Mouse (Mus musculus) heart, adult 11 months (tissue): ENCODE measurements around the gene Hspbap1.
A peak's percentile ranks its signal among the peaks of the same experiment; 100 is the strongest.

Experiments
- DNase-seq: peaks from one replicate; pipeline ENCODE4 v3.0.0; 2022

The Hspbap1 gene

GRCm38 (mm10) chr16:35769878-35770657 is at the start of gene Hspbap1:
Gene Hspbap1, plus strand, starts transcription at chr16:35770375.
- peak; percentile 99 for DNase-seq

GRCm38 (mm10) chr16:35724561-35724960 is 45.6 kb upstream of the Hspbap1 start:
- no peak for DNase-seq

- DNase-seq = no peak
Measured at GRCm38 (mm10) chr16:35726601-35727000, 43.6 kb upstream of the Hspbap1 start.

GRCm38 (mm10) chr16:35729151-35729738 is 40.9 kb upstream of the Hspbap1 start:
- peak; percentile 90 for DNase-seq

DNA sequence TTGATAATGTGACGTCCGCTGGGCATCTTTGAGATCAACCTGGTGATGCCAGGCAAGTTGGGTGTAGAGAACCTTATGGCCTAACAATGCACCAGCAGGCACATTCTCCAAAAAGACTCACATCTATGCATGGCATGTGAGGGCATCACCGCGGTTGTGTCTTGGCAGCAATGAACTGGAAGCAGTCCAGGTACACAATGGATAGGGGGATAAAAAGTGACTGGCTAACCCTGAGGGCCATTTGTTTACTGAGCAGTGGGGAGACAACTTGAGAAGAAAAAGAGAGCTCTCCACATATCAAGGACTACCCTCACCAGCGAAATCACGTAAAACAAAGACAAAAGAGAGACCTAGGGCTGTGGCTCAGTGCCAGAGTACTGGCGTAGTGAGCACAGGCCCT is 38.1 kb upstream of the Hspbap1 start:
- peak; percentile 91 for DNase-seq

DNA sequence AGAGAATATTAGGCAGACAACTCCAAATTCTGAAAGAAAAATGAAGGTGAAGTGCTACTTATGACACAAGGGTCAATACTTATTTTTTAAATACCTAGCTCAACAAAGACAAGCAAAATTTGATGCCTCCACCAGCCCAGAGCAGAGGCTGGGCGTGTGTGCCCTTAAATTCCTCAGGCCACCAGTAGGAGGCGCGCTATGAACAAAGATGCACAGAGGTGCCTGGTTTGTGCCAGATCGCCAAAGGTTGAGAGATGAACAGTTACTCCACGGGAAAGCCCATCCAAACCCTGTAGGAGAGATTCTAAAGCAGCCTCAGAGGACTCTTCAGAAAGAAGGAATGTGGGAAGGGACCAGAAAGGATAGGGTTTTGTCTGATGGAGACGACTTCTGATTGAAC is 36.1 kb upstream of the Hspbap1 start:
- DNase-seq = peak; percentile 93

DNA sequence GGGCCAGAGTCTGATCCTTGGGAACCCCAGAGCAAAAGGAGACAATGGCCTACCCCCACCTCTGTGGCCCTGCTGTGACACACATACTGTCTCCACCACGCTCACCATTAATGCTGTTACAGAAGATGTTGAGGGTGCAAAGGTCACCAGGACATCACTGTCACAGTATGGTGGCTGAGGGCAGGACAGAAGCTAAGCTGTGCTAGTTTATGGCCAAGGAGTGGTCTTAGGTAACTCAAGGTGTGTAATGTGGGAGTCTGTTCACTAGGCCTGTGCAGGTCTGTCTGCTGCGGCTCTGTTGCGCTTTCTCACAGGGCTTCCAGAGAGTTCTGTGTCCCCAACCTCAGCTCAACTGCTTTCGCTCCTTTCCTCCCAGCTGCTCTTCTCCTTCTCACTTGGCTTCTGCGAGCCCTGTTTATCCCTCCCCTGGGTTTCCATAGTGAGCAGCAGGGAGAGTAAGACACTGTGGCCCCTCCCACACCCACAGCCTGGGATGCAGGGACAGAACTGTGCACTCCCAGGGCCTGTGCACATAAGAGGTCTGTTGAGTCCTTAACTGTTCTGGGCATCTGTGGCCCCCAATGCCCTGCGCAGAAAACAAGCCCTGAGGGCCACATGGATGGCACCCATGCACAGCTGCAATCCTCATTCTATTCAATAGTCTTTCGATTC is 31.9 kb upstream of the Hspbap1 start:
- DNase-seq = peak; percentile 94

GRCm38 (mm10) chr16:35739548-35739947 is 30.6 kb upstream of the Hspbap1 start:
- DNase-seq = peak; percentile 88

DNA sequence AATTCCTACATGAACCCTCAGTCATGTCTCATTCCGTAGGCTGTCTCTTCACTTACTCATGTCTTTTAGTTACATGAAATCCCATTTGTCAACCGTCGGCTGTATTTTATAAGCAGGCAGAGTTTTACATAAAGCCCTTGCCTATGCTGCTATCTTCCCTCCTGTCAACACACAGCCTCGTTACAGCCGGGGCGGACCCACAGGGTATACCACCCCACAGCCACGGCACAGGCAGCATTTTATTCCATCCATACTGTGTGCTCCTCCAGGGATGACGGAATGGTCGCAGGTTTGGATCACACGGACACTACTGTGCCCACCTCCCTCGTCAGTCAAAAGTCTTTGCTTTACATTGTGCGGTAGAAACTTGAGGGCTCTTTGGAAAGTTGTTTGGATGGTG is 29.8 kb upstream of the Hspbap1 start:
- DNase-seq = no peak

DNA sequence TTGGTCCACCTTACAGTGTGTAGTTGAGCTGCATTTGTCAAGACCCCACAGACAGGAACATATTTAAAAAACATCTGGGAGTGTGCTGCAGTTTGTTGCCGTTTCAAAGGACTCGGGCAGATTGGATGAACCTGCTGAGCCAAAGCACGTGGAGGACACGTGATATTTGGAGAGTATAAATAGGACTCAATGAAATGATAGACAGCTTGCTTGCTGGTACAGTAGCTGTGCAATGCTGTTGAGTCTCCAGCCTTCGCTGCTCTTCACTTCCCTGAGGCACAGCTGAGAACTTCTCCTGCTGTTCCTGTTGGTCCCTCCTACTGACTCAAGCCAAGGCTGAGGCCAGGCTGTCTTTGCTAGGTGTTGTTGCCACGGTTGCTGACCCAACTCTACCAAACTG is 29.2 kb upstream of the Hspbap1 start:
- no peak for DNase-seq

- no peak for DNase-seq
Measured at GRCm38 (mm10) chr16:35741621-35742020, 28.6 kb upstream of the Hspbap1 start.

DNA sequence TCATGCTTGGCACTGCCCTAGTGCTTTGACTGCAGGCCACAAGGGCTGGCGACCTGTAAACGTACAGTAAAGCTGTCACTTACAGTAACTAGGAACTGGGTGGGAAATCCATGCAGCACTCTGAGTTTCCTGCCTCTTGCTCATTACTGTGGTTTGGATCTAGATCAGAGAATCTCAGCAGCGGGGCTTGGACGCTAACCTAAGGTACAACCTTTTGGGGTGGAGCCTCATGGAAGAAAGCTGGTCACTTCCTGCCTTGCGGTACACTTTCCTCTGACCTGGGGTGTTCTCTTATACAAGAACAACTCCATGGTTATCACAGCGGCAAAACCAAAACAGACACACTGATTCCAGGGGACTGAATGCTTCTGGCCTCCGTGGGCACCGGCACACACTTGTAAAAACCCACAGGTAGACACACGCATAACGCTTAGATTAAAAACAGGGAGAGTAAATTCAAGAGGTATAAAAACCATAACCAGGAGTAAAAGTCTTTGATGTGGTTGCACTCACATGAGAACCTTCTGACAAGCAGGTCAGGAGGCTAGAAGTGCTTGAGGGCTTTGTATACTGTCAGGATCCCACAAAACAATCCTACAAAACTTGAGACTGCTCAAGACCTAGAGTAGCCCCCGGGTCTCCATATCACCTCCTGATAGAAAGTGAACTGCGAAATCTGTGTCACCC is 27.8 kb upstream of the Hspbap1 start:
- DNase-seq = no peak

- DNase-seq = peak; percentile 85
Measured at GRCm38 (mm10) chr16:35747417-35748236, 22.5 kb upstream of the Hspbap1 start.

GRCm38 (mm10) chr16:35748237-35748603 is 22.0 kb upstream of the Hspbap1 start:
- DNase-seq = no peak

DNA sequence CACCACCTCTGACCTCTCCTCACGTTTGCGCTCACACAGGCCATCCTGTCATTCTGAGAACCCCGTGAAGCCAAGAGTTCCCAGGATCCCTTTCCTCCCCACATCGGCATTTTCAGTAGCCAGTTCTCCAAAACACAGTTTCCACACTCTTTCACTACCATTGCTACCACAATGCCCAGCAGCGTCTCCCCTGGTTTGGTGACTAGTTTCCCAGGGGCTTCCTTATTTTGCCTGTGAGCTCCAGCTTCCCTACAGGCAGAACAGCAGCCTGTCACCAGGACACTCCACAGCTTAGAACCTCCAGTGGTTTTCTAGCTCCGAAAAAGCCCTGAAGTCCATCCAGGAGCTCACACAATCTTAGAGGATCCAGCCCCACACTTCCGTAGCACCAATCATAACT is 20.8 kb upstream of the Hspbap1 start:
- peak; percentile 83 for DNase-seq

DNA sequence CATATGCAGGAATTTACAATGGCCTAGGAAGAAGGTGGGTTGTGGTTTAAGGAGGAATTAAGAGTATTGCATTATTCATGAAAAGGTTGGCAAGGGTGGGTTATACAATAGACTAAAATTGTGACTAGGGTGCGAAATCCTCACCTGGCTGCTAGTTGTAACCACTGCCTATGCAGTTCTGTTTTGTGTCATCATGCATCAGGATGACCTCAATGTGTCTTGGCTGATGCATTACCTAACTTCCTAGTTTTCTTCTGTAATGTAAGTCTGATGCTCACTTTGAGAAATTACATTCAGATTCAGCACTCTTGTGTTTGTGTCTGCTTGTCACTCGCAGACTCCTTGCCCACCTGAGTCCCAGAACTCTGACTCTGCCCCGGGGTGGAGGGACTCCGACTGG is 18.3 kb upstream of the Hspbap1 start:
- no peak for DNase-seq

- no peak for DNase-seq
Measured at GRCm38 (mm10) chr16:35753926-35754325, 16.2 kb upstream of the Hspbap1 start.

DNA sequence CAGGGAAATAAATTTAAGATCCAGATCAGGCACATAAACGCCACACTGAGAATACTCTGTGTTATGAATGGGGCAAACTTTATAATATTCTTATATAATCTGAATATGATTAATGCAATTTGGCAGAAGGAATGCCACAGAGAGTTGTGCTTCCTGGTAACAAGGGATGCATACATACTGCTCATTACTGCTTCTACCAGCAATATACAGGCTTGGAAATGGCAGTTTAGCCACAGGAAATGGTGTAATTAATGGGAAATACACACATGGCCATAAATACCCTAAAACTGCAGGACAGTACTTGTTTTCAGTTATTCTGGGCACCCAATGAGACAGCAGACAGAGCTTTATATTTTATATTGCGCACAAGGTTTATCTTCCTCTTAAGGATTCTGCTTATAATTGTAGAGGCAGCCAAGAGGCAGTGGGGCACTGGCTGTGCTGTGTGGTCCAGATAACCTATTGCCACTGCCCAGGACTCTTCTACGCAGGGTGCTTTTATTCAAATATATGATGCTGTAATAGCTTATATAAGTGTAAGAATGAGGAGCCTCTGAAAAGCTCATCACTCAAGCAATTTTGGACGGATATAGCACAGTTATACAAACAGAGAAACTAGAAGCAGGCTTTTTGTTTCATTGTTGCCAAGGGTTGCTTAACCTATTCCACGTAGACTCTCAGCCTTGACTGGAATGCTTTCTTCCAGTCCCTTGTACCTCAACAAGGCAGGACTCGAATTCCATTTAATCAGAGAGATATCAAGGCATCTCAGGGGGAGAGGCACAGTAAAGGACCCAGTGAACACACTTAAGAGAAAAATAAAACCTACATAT is 14.5 kb upstream of the Hspbap1 start:
- DNase-seq = no peak

DNA sequence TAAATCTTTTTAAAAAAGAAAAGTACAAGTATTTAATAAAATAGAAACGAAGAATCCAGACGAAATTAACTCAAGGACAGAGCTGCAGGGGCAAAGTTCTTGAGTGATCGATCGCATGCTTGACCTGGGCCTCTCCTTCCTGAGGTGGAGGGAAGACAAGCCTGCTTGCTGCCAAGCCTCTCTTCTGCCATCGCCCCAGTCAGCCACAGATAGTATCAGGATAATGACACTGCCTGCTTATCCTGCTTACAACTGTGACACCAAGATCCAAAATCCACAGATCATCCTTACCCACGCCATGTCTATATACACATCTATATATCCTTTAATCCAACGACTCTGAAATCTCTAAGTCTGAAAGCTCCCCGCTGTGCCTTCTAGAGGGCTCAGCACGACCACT is 13.5 kb upstream of the Hspbap1 start:
- DNase-seq = no peak

DNA sequence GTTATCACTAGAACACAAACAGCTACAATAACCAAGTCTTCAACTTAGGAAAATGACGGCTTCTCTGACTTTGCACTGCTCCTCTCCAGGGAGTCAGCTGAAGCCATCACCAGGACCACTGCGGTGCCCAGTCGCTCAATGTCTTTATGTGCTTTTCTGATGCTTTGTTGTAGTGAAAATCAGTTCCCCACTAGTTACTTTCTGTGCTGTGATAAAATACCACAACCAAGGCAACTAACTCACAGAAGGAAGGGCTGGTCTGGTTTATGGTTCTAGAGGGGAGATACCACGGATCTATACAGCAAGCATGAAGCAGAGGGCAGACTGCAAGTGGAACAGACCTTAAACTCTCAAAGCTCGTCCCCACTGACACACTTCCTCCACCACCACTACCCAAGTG is 10.8 kb upstream of the Hspbap1 start:
- DNase-seq = no peak

DNA sequence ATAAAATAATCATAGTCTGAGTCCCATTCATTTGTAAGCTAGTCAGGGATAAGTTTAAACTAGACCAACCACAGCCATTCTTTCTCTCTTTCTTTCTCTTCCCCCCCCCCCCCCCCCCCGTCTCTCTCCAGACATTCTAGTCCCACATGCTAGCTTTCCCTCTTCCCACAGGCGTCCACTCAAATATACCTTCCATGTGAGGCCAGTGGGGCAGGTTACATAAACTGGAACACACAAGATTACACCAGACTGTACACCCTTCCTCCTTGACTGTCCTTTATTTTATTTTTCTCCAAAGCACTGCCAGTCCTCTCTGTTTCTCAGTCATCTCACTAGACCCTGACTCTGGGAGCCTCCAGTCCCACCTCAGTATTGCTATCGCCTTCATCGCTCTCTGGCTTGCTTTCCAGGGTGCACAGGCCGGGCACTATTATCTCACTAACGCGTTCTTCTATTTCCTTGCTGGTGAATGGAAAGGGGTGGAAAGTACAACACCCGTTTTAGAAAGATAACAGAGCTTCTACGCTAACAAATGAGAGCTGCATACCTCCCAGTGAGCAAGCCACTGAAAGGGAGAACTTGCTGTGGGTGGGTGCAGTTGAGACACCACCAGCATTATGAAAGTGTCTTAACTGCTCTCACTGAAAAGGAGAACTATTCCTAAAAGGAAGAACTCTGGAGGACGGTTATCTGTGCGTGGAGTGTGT is 6.4 kb upstream of the Hspbap1 start:
- peak; percentile 75 for DNase-seq
